In genomic region chr5:144937304-144937703, GRCm38 (mm10) we compare ENCODE assay signal across 13 mouse cellular contexts. TPM values are rescaled to one million over a fixed set of nuclear protein-coding genes. Genes with fewer than 3 reads are reported as not detected.
DNase-seq lines count a peak whose midpoint lies in the region; ATAC-seq and TF ChIP-seq lines count a peak whose summit lies in the region.
"Had no signal": no experiment of that assay in that cellular context is flagged by ENCODE, and none has a peak within 500 bp of the region (broad histone marks: within the 10 kb centered on the region; RNA-seq: fewer than 3 reads in every experiment).

No protein-coding gene starts in this region.

- peak overlapping the region; percentile 80 for H3K27ac ChIP-seq in spleen, adult 2 months (ENCODE audit: insufficient read depth, low read length)
- no peak overlapping the region for H3K27ac ChIP-seq in lung, postnatal 0 days (ENCODE audit: low read length)
- H3K27ac ChIP-seq: hindbrain, embryonic 15.5 days; limb, embryonic 15.5 days had no signal

- 30% methylated on average over 2 of the region's 2 CpGs for WGBS in spleen, adult 2 months
- 74% methylated on average over 2 of the region's 2 CpGs for WGBS in lung, postnatal 0 days

- no peak for TF ChIP-seq POLR2A in spleen, adult 2 months (IDR thresholded peaks at IDR 0.05; ENCODE audit: low read depth, low read length)

- H3K9ac ChIP-seq in lung, postnatal 0 days (replicated peaks; ENCODE audit: low read depth), result no peak overlapping the region
- H3K9ac ChIP-seq: hindbrain, embryonic 15.5 days; limb, embryonic 15.5 days; lung, embryonic 14.5 days had no signal

- H3K27me3 ChIP-seq in spleen, adult 2 months (ENCODE audit: control insufficient read depth, insufficient read depth, low read length), result no peaks in the 10 kb centered on the region
- H3K27me3 ChIP-seq in splenic B cell, adult 2 months (ENCODE audit: control insufficient read depth, insufficient read depth, low read length, poor library complexity, severe bottlenecking), result no peaks in the 10 kb centered on the region
- no peaks in the 10 kb centered on the region for H3K27me3 ChIP-seq in lung, postnatal 0 days (replicated peaks; ENCODE audit: insufficient read depth, low read length)
- H3K27me3 ChIP-seq: hindbrain, embryonic 15.5 days; limb, embryonic 15.5 days had no signal

- no peak for TF ChIP-seq EP300 in lung, postnatal 0 days (IDR thresholded peaks at IDR 0.05)

- TF ChIP-seq CTCF in spleen, adult 2 months (IDR thresholded peaks at IDR 0.05; ENCODE audit: extremely low read depth, insufficient read depth, insufficient read length, insufficient replicate concordance), result no peak
- TF ChIP-seq CTCF in lung, postnatal 0 days (IDR thresholded peaks at IDR 0.05), result no peak

- ATAC-seq in activated CD4-positive, CD25-positive, alpha-beta regulatory T cell, adult 4 months, result peak; percentile 76
- peak; percentile 67 for ATAC-seq in inflammation-experienced regulatory T-cells, adult 6 months
- no peak for ATAC-seq in lung, postnatal 0 days

- no peaks in the 10 kb centered on the region for H3K36me3 ChIP-seq in spleen, adult 2 months (ENCODE audit: control insufficient read depth, insufficient read depth, low read length)
- no peaks in the 10 kb centered on the region for H3K36me3 ChIP-seq in splenic B cell, adult 2 months (ENCODE audit: control insufficient read depth, insufficient read depth, low read length, poor library complexity, severe bottlenecking)
- H3K36me3 ChIP-seq in lung, postnatal 0 days (ENCODE audit: insufficient read depth, low read length), result no peaks in the 10 kb centered on the region
- H3K36me3 ChIP-seq: hindbrain, embryonic 15.5 days; limb, embryonic 15.5 days had no signal

- no peak overlapping the region for H3K4me3 ChIP-seq in spleen, adult 2 months (ENCODE audit: extremely low read depth, insufficient read depth, insufficient read length)
- no peak overlapping the region for H3K4me3 ChIP-seq in lung, postnatal 0 days (ENCODE audit: low read depth, low read length)
- H3K4me3 ChIP-seq: hindbrain, embryonic 15.5 days; limb, embryonic 15.5 days; myocyte had no signal

- peak in 1 of 2 experiments; percentile 17 for DNase-seq in spleen, adult 2 months (ENCODE audit: low read depth in 1 of 2, low spot score in 2 of 2)
- DNase-seq in spleen, postnatal 10 days (ENCODE audit: low spot score in 2 of 2), result no peak
- DNase-seq in splenic B cell, adult 2 months (ENCODE audit: low read depth, low spot score), result peak; percentile 19
- no peak for DNase-seq in lung, postnatal 36 days
- no peak for DNase-seq in lung, postnatal 0 days (ENCODE audit: low spot score)
- DNase-seq: cerebellum, adult 2 months; gastrocnemius, postnatal 14 days; lung, embryonic 14.5 days had no signal

- peaks cover 21% of the 10 kb centered on the region; the same call in 1 of the 2 replicates for H3K4me1 ChIP-seq in spleen, adult 2 months (ENCODE audit: control insufficient read depth, insufficient read depth, insufficient read length)
- H3K4me1 ChIP-seq in lung, postnatal 0 days (ENCODE audit: insufficient read depth, low read depth, low read length), result peaks cover 12% of the 10 kb centered on the region; the same call in 1 of the 2 replicates

- H3K9me3 ChIP-seq in lung, postnatal 0 days (ENCODE audit: low read length), result no peaks in the 10 kb centered on the region
- H3K9me3 ChIP-seq: hindbrain, embryonic 15.5 days; limb, embryonic 15.5 days had no signal

- H3K4me2 ChIP-seq in lung, postnatal 0 days (replicated peaks; ENCODE audit: low read depth, low read length), result no peak overlapping the region
- H3K4me2 ChIP-seq: hindbrain, embryonic 15.5 days; limb, embryonic 15.5 days; lung, embryonic 14.5 days had no signal

RNA-seq across cellular contexts. Expression of gene Smurf1, which starts 28.3 kb away (rescaled TPM):
- polyA plus RNA-seq in spleen, adult 2 months (2012; rRNA removed), result 16.4 and 20.2 TPM in 2 replicates
- 1 to 10 TPM; 4.0 to 5.2 TPM for polyA plus RNA-seq in activated CD4-positive, CD25-positive, alpha-beta regulatory T cell, adult 4 months (2017; shearing (Covaris generic))
- polyA plus RNA-seq in inflammation-experienced regulatory T-cells, adult 6 months (2017; shearing (Covaris generic)), result 1 to 10 TPM; 2.7 to 6.8 (median 5.4) TPM
- polyA plus RNA-seq in lung, postnatal 0 days (2015; fragmentation: Nextera tagmentation; extraction: Ambion mirVana), result 12.5 and 13.2 TPM in 2 replicates
